Mouse (Mus musculus) splenic B cell, adult 2 months (primary cell): Measurements from ENCODE around the gene Msmp.

Source experiments
- DNase-seq: peaks from one replicate; pipeline ENCODE4 v3.0.0-alpha.2; 2011; ENCODE audit warnings: low read depth, low spot score
- H3K27me3 ChIP-seq: 2 replicates; pipeline ENCODE4 v1.6.1; 2012; ENCODE audit warnings: mild to moderate bottlenecking, low read length, moderate library complexity, mixed read lengths; ENCODE audit not compliant: control insufficient read depth, poor library complexity, insufficient read depth, severe bottlenecking
- H3K36me3 ChIP-seq: 2 replicates; pipeline ENCODE4 v1.6.1; 2012; ENCODE audit warnings: mild to moderate bottlenecking, low read length, moderate library complexity, mixed read lengths; ENCODE audit not compliant: control insufficient read depth, poor library complexity, insufficient read depth, severe bottlenecking

The Msmp gene

GRCm38 (mm10) chr4:43535628-43536027 is 48.7 kb downstream of the Msmp start:
- Histone ChIP-seq H3K36me3 (peaks cover 45% of the 10 kb centered on the region), H3K27me3 (no peaks in the 10 kb centered on the region)
- DNase-seq: no peak

- Histone ChIP-seq H3K36me3 (peaks cover 31% of the 10 kb centered on the region), H3K27me3 (no peaks in the 10 kb centered on the region)
- no peak for DNase-seq
Measured at GRCm38 (mm10) chr4:43533270-43533669, 51.0 kb downstream of the Msmp start.
